Mouse (Mus musculus) small intestine, adult 2 months (tissue): ENCODE results near the gene Olfr447.

ENCODE experiments used
- CTCF ChIP-seq: fragments of 200-500 bp; IDR thresholded peaks from 2 replicates; pipeline ENCODE4 v1.5.1; 2012; ENCODE audit warnings: low read depth, mild to moderate bottlenecking, control low read depth, inconsistent platforms, low read length, moderate library complexity, mixed read lengths; ENCODE audit not compliant: insufficient replicate concordance, insufficient read length; ENCODE audit errors: extremely low read depth
- POLR2A ChIP-seq: fragments of 200-500 bp; IDR thresholded peaks from 2 replicates; pipeline ENCODE4 v1.6.1; 2012; ENCODE audit warnings: low read depth, mild to moderate bottlenecking, control low read depth, inconsistent platforms, low read length, moderate library complexity

GRCm38 (mm10) chr6:42908578-42908977, at the start of gene Olfr447:
- TF ChIP-seq CTCF (no peak), POLR2A (no peak)
